Mouse (Mus musculus) naive thymus-derived CD4-positive, alpha-beta T cell, adult 2 months (primary cell): ENCODE measurements around the gene Zfp367.

Experiments used
- DNase-seq: peaks from one replicate; pipeline ENCODE4 v3.0.0-alpha.2; 2011; ENCODE audit warnings: low read depth

Gene Zfp367

GRCm38 (mm10) chr13:64090278-64090677, 62.7 kb downstream of the Zfp367 start:
- DNase-seq: no peak

- DNase-seq: no peak
Measured at GRCm38 (mm10) chr13:64089130-64089529, 63.9 kb downstream of the Zfp367 start, which contains the start of gene Hsd17b3. Hsd17b3 (minus strand) TSS chr13:64089230.

- DNase-seq: no peak
Measured at GRCm38 (mm10) chr13:64088057-64088456, 64.9 kb downstream of the Zfp367 start.

- no peak for DNase-seq
Measured at GRCm38 (mm10) chr13:64086036-64086435, 67.0 kb downstream of the Zfp367 start.

GRCm38 (mm10) chr13:64083331-64083730, 69.7 kb downstream of the Zfp367 start:
- DNase-seq: no peak
